Comparison of ENCODE assay signal across 11 mouse cellular contexts in the genomic region with DNA sequence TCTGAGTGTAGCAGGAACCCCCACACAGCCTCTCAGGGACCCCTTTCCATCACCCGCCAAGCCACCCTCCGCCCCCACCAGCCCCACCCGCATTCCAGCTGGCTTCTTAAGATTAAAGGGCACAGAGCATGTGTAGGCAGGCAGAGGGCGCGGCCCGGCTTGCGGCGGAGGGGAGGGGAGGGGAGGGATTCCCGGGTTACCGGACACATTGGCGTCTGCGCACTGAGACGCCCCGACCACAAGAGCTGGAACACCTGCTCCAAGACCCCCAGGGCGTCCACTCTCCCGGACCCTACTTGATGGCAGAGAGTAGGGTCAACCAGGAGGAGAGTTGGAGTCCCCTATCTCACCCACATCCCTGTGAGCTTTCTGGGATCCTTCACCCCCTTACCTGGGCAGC. TPM values are rescaled to one million over a fixed set of nuclear protein-coding genes. Genes with fewer than 3 reads are reported as not detected.
DNase-seq lines count a peak whose midpoint lies in the region; ATAC-seq and TF ChIP-seq lines count a peak whose summit lies in the region.
"Had no signal": no experiment of that assay in that cellular context is flagged by ENCODE, and none has a peak within 500 bp of the region (broad histone marks: within the 10 kb centered on the region; RNA-seq: fewer than 3 reads in every experiment).

No protein-coding gene starts in this region.

- no peak for TF ChIP-seq CTCF in spleen, adult 2 months (IDR thresholded peaks at IDR 0.05; ENCODE audit: extremely low read depth, insufficient read depth, insufficient read length, insufficient replicate concordance)

- H3K4me3 ChIP-seq in spleen, adult 2 months (ENCODE audit: extremely low read depth, insufficient read depth, insufficient read length), result no peak overlapping the region
- 0 out of 2 replicates have a peak overlapping the region, but pooled peaks have one; percentile 4 for H3K4me3 ChIP-seq in limb, embryonic 14.5 days (replicated peaks; ENCODE audit: low read length)
- peak overlapping the region; percentile 19 for H3K4me3 ChIP-seq in stomach, embryonic 15.5 days (replicated peaks)

- peak overlapping the region; percentile 6; the same call in 1 of the 2 replicates for H3K4me2 ChIP-seq in limb, embryonic 14.5 days (replicated peaks; ENCODE audit: low read depth, low read length, severe bottlenecking)
- peak overlapping the region; percentile 44 for H3K4me2 ChIP-seq in stomach, embryonic 15.5 days

- peaks cover 31% of the 10 kb centered on the region for H3K4me1 ChIP-seq in spleen, adult 2 months (ENCODE audit: control insufficient read depth, insufficient read depth, insufficient read length)
- H3K4me1 ChIP-seq in limb, embryonic 14.5 days (ENCODE audit: control insufficient read depth, insufficient read depth, low read length), result peaks cover 26% of the 10 kb centered on the region
- H3K4me1 ChIP-seq in stomach, embryonic 15.5 days, result peaks cover 68% of the 10 kb centered on the region

- WGBS in spleen, adult 2 months, result under 1% methylated on average over 16 of the region's 16 CpGs
- WGBS in limb, embryonic 14.5 days, result 3% methylated on average over 15 of the region's 16 CpGs
- WGBS in stomach, embryonic 15.5 days, result 9% methylated on average over 16 of the region's 16 CpGs

- no peak overlapping the region for H3K9ac ChIP-seq in limb, embryonic 14.5 days (ENCODE audit: low read depth, low read length, severe bottlenecking)
- H3K9ac ChIP-seq in stomach, embryonic 15.5 days, result no peak overlapping the region

- no peaks in the 10 kb centered on the region for H3K36me3 ChIP-seq in spleen, adult 2 months (ENCODE audit: control insufficient read depth, insufficient read depth, low read length)
- H3K36me3 ChIP-seq in limb, embryonic 14.5 days (ENCODE audit: control insufficient read depth, insufficient read depth, low read length), result no peaks in the 10 kb centered on the region
- H3K36me3 ChIP-seq in stomach, embryonic 15.5 days, result no peaks in the 10 kb centered on the region

- intact Hi-C loops in gastrocnemius, postnatal 14 days (cut with DNase I; ENCODE audit: low total_unique reads), result no loop called here

- no peak for TF ChIP-seq POLR2A in spleen, adult 2 months (IDR thresholded peaks at IDR 0.05; ENCODE audit: low read depth, low read length)
- TF ChIP-seq POLR2A in limb, embryonic 14.5 days (IDR thresholded peaks at IDR 0.05; ENCODE audit: borderline replicate concordance, extremely low read depth, insufficient read depth, insufficient read length), result no peak

- DNase-seq in gastrocnemius, postnatal 14 days, result peak; percentile 13
- no peak for DNase-seq in gastrocnemius, adult 8-10 months (ENCODE audit: low spot score in 2 of 2)
- DNase-seq in spleen, adult 2 months (ENCODE audit: low read depth in 1 of 2, low spot score in 2 of 2), result no peak
- no peak for DNase-seq in spleen, adult 12 weeks (ENCODE audit: low spot score)
- DNase-seq in limb, embryonic 14.5 days (ENCODE audit: low spot score), result no peak
- DNase-seq in right cerebral cortex, postnatal 10 days (ENCODE audit: low spot score in 2 of 2), result no peak
- DNase-seq in adrenal gland, adult (ENCODE audit: inconsistent age in 2 of 2, low spot score in 1 of 2), result no peak
- DNase-seq: cerebellum, adult 2 months; right cerebral cortex, postnatal 4 days had no signal

- ATAC-seq in limb, embryonic 14.5 days (ENCODE audit: low FRiP score, low read depth), result no peak
- no peak for ATAC-seq in stomach, embryonic 15.5 days (ENCODE audit: insufficient read depth, low FRiP score, low read depth)

- peaks cover 38% of the 10 kb centered on the region for H3K27me3 ChIP-seq in spleen, adult 2 months (ENCODE audit: control insufficient read depth, insufficient read depth, low read length)
- H3K27me3 ChIP-seq in limb, embryonic 14.5 days (ENCODE audit: control insufficient read depth, insufficient read depth, low read length), result peaks cover 99% of the 10 kb centered on the region
- peaks cover 79% of the 10 kb centered on the region for H3K27me3 ChIP-seq in stomach, embryonic 15.5 days (replicated peaks)

- H3K27ac ChIP-seq in spleen, adult 2 months (ENCODE audit: insufficient read depth, low read length), result peak overlapping the region; percentile 45; the same call in 1 of the 2 replicates
- H3K27ac ChIP-seq in limb, embryonic 14.5 days (replicated peaks; ENCODE audit: low read depth, low read length), result no peak overlapping the region
- H3K27ac ChIP-seq in stomach, embryonic 15.5 days, result peak overlapping the region; percentile 69

- no peaks in the 10 kb centered on the region for H3K9me3 ChIP-seq in limb, embryonic 14.5 days (ENCODE audit: control insufficient read depth, low read length)
- no peaks in the 10 kb centered on the region for H3K9me3 ChIP-seq in stomach, embryonic 15.5 days

RNA-seq across cellular contexts. Expression of a gene that starts 3.1 kb away (rescaled TPM):
- 10 to 100 TPM; 24.2 to 26.1 TPM for total RNA-seq in gastrocnemius, postnatal 14 days (2021)
- 10 to 100 TPM; 22.6 to 30.4 (median 26.9) TPM for total RNA-seq in gastrocnemius, adult 8-10 months (2022)
- 8.8 and 14.3 TPM in 2 replicates for polyA plus RNA-seq in spleen, adult 2 months (2012; rRNA removed)
- polyA plus RNA-seq in limb, embryonic 14.5 days (2012; rRNA removed), result 16.5 and 21.9 TPM in 2 replicates
- 6.5 and 6.7 TPM in 2 replicates for polyA plus RNA-seq in limb, embryonic 14.5 days (2014; fragmentation: Nextera tagmentation; extraction: Ambion mirVana)
- polyA plus RNA-seq in stomach, embryonic 15.5 days (2015; fragmentation: Nextera tagmentation; extraction: Ambion mirVana), result 13.7 and 17.0 TPM in 2 replicates

RNA-seq across cellular contexts. Expression of a gene that starts 11.1 kb away (rescaled TPM):
- total RNA-seq in gastrocnemius, postnatal 14 days (2021), result under 1 TPM; 0.12 to 0.13 TPM
- under 1 TPM in 2 of 4 experiments, not detected in 2; 0.27 to 0.36 TPM for total RNA-seq in gastrocnemius, adult 8-10 months (2022)
- 0.04 TPM in 1 of 2 replicates, not detected in the other for polyA plus RNA-seq in spleen, adult 2 months (2012; rRNA removed)
- 1.8 and 1.9 TPM in 2 replicates for polyA plus RNA-seq in limb, embryonic 14.5 days (2012; rRNA removed)
- polyA plus RNA-seq in limb, embryonic 14.5 days (2014; fragmentation: Nextera tagmentation; extraction: Ambion mirVana), result 0.48 and 0.88 TPM in 2 replicates
- polyA plus RNA-seq in stomach, embryonic 15.5 days (2015; fragmentation: Nextera tagmentation; extraction: Ambion mirVana), result 0.30 and 0.67 TPM in 2 replicates
- total RNA-seq: CH12.LX had no signal

RNA-seq across cellular contexts. Expression of a gene that starts 15.4 kb away (rescaled TPM):
- total RNA-seq in gastrocnemius, postnatal 14 days (2021), result 1 to 10 TPM; 1.9 to 2.5 TPM
- 1 to 10 TPM; 2.6 to 4.0 (median 3.2) TPM for total RNA-seq in gastrocnemius, adult 8-10 months (2022)
- 2.1 and 2.5 TPM in 2 replicates for polyA plus RNA-seq in spleen, adult 2 months (2012; rRNA removed)
- 3.9 TPM in 2 replicates for polyA plus RNA-seq in limb, embryonic 14.5 days (2012; rRNA removed)
- 9.9 and 10.5 TPM in 2 replicates for polyA plus RNA-seq in limb, embryonic 14.5 days (2014; fragmentation: Nextera tagmentation; extraction: Ambion mirVana)
- 44.5 and 51.2 TPM in 2 replicates for polyA plus RNA-seq in stomach, embryonic 15.5 days (2015; fragmentation: Nextera tagmentation; extraction: Ambion mirVana)

RNA-seq across cellular contexts. Expression of a gene that starts 15.8 kb away (rescaled TPM):
- 1 to 10 TPM in 1 of 2 experiments, under 1 TPM in 1; 0.53 to 1.2 TPM for total RNA-seq in gastrocnemius, postnatal 14 days (2021)
- 1 to 10 TPM in 1 of 4 experiments, under 1 TPM in 3; 0.67 to 1.1 (median 0.91) TPM for total RNA-seq in gastrocnemius, adult 8-10 months (2022)
- 6.2 and 10.0 TPM in 2 replicates for polyA plus RNA-seq in spleen, adult 2 months (2012; rRNA removed)
- 7.8 and 10.7 TPM in 2 replicates for polyA plus RNA-seq in limb, embryonic 14.5 days (2012; rRNA removed)
- polyA plus RNA-seq in limb, embryonic 14.5 days (2014; fragmentation: Nextera tagmentation; extraction: Ambion mirVana), result 4.2 and 5.9 TPM in 2 replicates
- 4.8 and 5.4 TPM in 2 replicates for polyA plus RNA-seq in stomach, embryonic 15.5 days (2015; fragmentation: Nextera tagmentation; extraction: Ambion mirVana)

RNA-seq across cellular contexts. Expression of a gene that starts 24.8 kb away (rescaled TPM):
- 1 to 10 TPM; 7.6 to 8.3 TPM for total RNA-seq in gastrocnemius, postnatal 14 days (2021)
- total RNA-seq in gastrocnemius, adult 8-10 months (2022), result 1 to 10 TPM; 5.4 to 8.9 (median 6.6) TPM
- 40.6 and 56.7 TPM in 2 replicates for polyA plus RNA-seq in spleen, adult 2 months (2012; rRNA removed)
- polyA plus RNA-seq in limb, embryonic 14.5 days (2012; rRNA removed), result 45.1 and 46.7 TPM in 2 replicates
- polyA plus RNA-seq in limb, embryonic 14.5 days (2014; fragmentation: Nextera tagmentation; extraction: Ambion mirVana), result 45.1 and 46.1 TPM in 2 replicates
- polyA plus RNA-seq in stomach, embryonic 15.5 days (2015; fragmentation: Nextera tagmentation; extraction: Ambion mirVana), result 40.5 and 46.4 TPM in 2 replicates
